Mouse (Mus musculus): ENCODE measurements around the gene Klrb1f.

- TF ChIP-seq POLR2A (IDR thresholded peaks at IDR 0.05; ENCODE audit: insufficient read depth, low read depth, low read length), result no peak
- TF ChIP-seq CTCF (IDR thresholded peaks at IDR 0.05; ENCODE audit: insufficient read depth, low read depth, low read length), result no peak
Measured at GRCm38 (mm10) chr6:129012966-129013365, 32.7 kb upstream of the Klrb1f start.
